Mouse (Mus musculus) ES-E14 (cell line): ENCODE measurements around the gene Cd28.

ENCODE experiments used
- CHD2 ChIP-seq: IDR thresholded peaks from 2 replicates; pipeline ENCODE4 v1.6.1; 2014; ENCODE audit warnings: mild to moderate bottlenecking, low read depth, low read length, inconsistent platforms
- MAFK ChIP-seq: IDR thresholded peaks from 2 replicates; pipeline ENCODE4 v1.6.1; 2014; ENCODE audit warnings: mild to moderate bottlenecking, low read depth, low read length, inconsistent platforms; ENCODE audit not compliant: insufficient read depth

- no peak for TF ChIP-seq MAFK
- TF ChIP-seq CHD2: no peak
Measured at GRCm38 (mm10) chr1:60815912-60816311, 99.3 kb downstream of the Cd28 start.
